Mouse (Mus musculus) erythroblast, embryonic 14.5 days (primary cell): ENCODE results near the gene Hunk.

Experiments used
- GATA1 ChIP-seq: IDR thresholded peaks from 2 replicates; pipeline ENCODE4 v1.6.1; 2012; ENCODE audit warnings: low read length, inconsistent platforms, mixed read lengths
- TAL1 ChIP-seq: IDR thresholded peaks from 3 replicates; pipeline ENCODE4 v1.6.1; 2012; ENCODE audit warnings: low read length, inconsistent platforms, mixed read lengths

DNA sequence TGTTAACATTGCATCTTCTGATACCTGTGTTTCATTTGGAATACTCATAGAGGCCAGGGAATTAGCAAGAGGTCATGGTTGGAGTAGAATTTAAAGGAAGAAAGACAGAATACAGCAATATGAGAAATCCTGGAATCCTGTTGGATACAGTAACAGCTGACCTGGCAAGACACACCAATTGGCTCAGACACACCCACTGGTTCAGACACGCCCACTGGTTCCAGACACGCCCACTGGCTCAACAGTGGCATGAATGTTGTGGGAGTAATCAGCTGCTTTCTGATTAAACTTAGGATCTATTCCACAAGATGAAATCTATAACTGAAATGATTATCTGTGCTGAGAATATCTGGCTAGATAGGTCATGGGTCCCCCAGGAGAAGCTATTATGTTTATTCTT is 155.4 kb downstream of the Hunk start:
- TF ChIP-seq GATA1 (no peak), TAL1 (no peak)
